Mouse (Mus musculus): ENCODE data around the gene Akr1e1. TPM values are rescaled to one million over a fixed set of nuclear protein-coding genes. Genes with fewer than 3 reads are reported as not detected.

Gene Akr1e1
- polyA plus RNA-seq (2012; rRNA removed) = 0.36 and 0.39 TPM in 2 replicates

GRCm38 (mm10) chr13:4608961-4609409 is at the start of gene Akr1e1:
Gene Akr1e1, minus strand, starts transcription at chr13:4609174.

GRCm38 (mm10) chr13:4573871-4574270 is 35.1 kb downstream of the Akr1e1 start, which contains the start of gene Akr1c21:
Gene Akr1c21, plus strand, starts transcription at chr13:4574075.

Other genes with a start within 250 kb of the Akr1e1 start
- 0.13 TPM in 1 of 2 replicates, not detected in the other for gene Akr1c6, start 174.9 kb downstream of the Akr1e1 start, polyA plus RNA-seq (2012; rRNA removed)
- gene Akr1c20, start 85.8 kb downstream of the Akr1e1 start, polyA plus RNA-seq (2012; rRNA removed) = not detected in 2 replicates
- not detected in 2 replicates for gene Akr1c21, start 35.1 kb downstream of the Akr1e1 start, polyA plus RNA-seq (2012; rRNA removed)